Mouse (Mus musculus): Measurements from ENCODE around the gene 1700029P11Rik.

- TF ChIP-seq CTCF (IDR thresholded peaks at IDR 0.05): no peak
- TF ChIP-seq EP300 (IDR thresholded peaks at IDR 0.05): no peak
Observed at GRCm38 (mm10) chr15:82022535-82023088, 42.3 kb downstream of the 1700029P11Rik start.

All from lung, postnatal 0 days (tissue).